In genomic region chr10:25982617-25983016, GRCm38 (mm10) we compare ENCODE assay signal across 22 mouse cellular contexts.
DNase-seq lines count a peak whose midpoint lies in the region; ATAC-seq lines count a peak whose summit lies in the region.
"Had no signal": no experiment of that assay in that cellular context is flagged by ENCODE, and none has a peak within 500 bp of the region (broad histone marks: within the 10 kb centered on the region; RNA-seq: fewer than 3 reads in every experiment).

No protein-coding gene starts in this region.

- H3K9ac ChIP-seq in forebrain, embryonic 13.5 days, result no peak overlapping the region
- no peak overlapping the region for H3K9ac ChIP-seq in midbrain, embryonic 15.5 days
- H3K9ac ChIP-seq: heart, embryonic 13.5 days; hindbrain, embryonic 15.5 days had no signal

- H3K4me1 ChIP-seq in forebrain, embryonic 13.5 days, result no peaks in the 10 kb centered on the region
- H3K4me1 ChIP-seq in forebrain, embryonic 10.5 days, result no peaks in the 10 kb centered on the region
- H3K4me1 ChIP-seq in midbrain, embryonic 15.5 days, result no peaks in the 10 kb centered on the region
- H3K4me1 ChIP-seq: embryonic facial prominence, embryonic 10.5 days; heart, embryonic 13.5 days; hindbrain, embryonic 15.5 days had no signal

- no peak for DNase-seq in forebrain, embryonic 10.5 days (ENCODE audit: extremely low spot score, low spot score)
- DNase-seq in frontal cortex, adult 2 months (ENCODE audit: extremely low spot score in 1 of 2, low spot score in 1 of 2), result peak; percentile 11 to 48
- DNase-seq in frontal cortex, postnatal 14 days (ENCODE audit: low spot score in 2 of 2), result no peak
- DNase-seq in right cerebral cortex, adult 18-20 months, result peak; percentile 24
- no peak for DNase-seq in right cerebral cortex, postnatal 14 days
- no peak for DNase-seq in adrenal gland, postnatal 4 days (ENCODE audit: low spot score in 2 of 2)
- DNase-seq: adrenal gland, adult 8-10 months; adrenal gland, postnatal 36 days; B cell, adult 2 months; cerebellum, adult 2 months; cerebellum, postnatal 10 days; gastrocnemius, adult 2 months; gastrocnemius, postnatal 25 days; heart, postnatal 36 days had no signal

- H3K27me3 ChIP-seq in forebrain, embryonic 13.5 days, result no peaks in the 10 kb centered on the region
- H3K27me3 ChIP-seq in forebrain, embryonic 10.5 days (ENCODE audit: poor library complexity, severe bottlenecking), result no peaks in the 10 kb centered on the region
- no peaks in the 10 kb centered on the region for H3K27me3 ChIP-seq in midbrain, embryonic 15.5 days (replicated peaks)
- H3K27me3 ChIP-seq: heart, embryonic 13.5 days; hindbrain, embryonic 15.5 days had no signal

- no peak overlapping the region for H3K27ac ChIP-seq in forebrain, embryonic 13.5 days
- no peak overlapping the region for H3K27ac ChIP-seq in forebrain, embryonic 10.5 days
- no peak overlapping the region for H3K27ac ChIP-seq in midbrain, embryonic 15.5 days
- H3K27ac ChIP-seq: embryonic facial prominence, embryonic 10.5 days; gastrocnemius, adult 2 months; heart, embryonic 13.5 days; hindbrain, embryonic 15.5 days had no signal

- H3K9me3 ChIP-seq in forebrain, embryonic 13.5 days (replicated peaks), result 0 out of 2 replicates have a peak, but pooled peaks cover 5% of the 10 kb centered on the region
- no peaks in the 10 kb centered on the region; the same call in 1 of the 2 replicates for H3K9me3 ChIP-seq in forebrain, embryonic 10.5 days
- no peaks in the 10 kb centered on the region for H3K9me3 ChIP-seq in midbrain, embryonic 15.5 days
- H3K9me3 ChIP-seq: heart, embryonic 13.5 days; hindbrain, embryonic 15.5 days had no signal

- peak; percentile 82; the same call in 1 of the 2 replicates for ATAC-seq in forebrain, embryonic 13.5 days
- ATAC-seq in midbrain, embryonic 15.5 days (replicated peaks), result no peak
- ATAC-seq: CD4-positive, CD25-positive, alpha-beta regulatory T cell, adult 4 months; intestine, embryonic 16.5 days had no signal

- H3K4me2 ChIP-seq in forebrain, embryonic 13.5 days, result no peak overlapping the region
- H3K4me2 ChIP-seq in midbrain, embryonic 15.5 days, result no peak overlapping the region
- H3K4me2 ChIP-seq: heart, embryonic 13.5 days; hindbrain, embryonic 15.5 days had no signal

- H3K4me3 ChIP-seq in forebrain, embryonic 13.5 days, result no peak overlapping the region
- no peak overlapping the region for H3K4me3 ChIP-seq in forebrain, embryonic 10.5 days
- no peak overlapping the region for H3K4me3 ChIP-seq in midbrain, embryonic 15.5 days
- H3K4me3 ChIP-seq: embryonic facial prominence, embryonic 10.5 days; gastrocnemius, adult 2 months; heart, embryonic 13.5 days; hindbrain, embryonic 15.5 days had no signal

- H3K36me3 ChIP-seq in forebrain, embryonic 13.5 days (ENCODE audit: poor library complexity, severe bottlenecking), result no peaks in the 10 kb centered on the region
- H3K36me3 ChIP-seq in forebrain, embryonic 10.5 days (replicated peaks), result no peaks in the 10 kb centered on the region
- H3K36me3 ChIP-seq in midbrain, embryonic 15.5 days (replicated peaks), result no peaks in the 10 kb centered on the region
- H3K36me3 ChIP-seq: embryonic facial prominence, embryonic 10.5 days; G1E; heart, embryonic 13.5 days; hindbrain, embryonic 15.5 days had no signal

- 77% methylated on average over 1 of the region's 1 CpGs for WGBS in forebrain, embryonic 13.5 days
- WGBS in forebrain, embryonic 10.5 days, result 88% methylated on average over 1 of the region's 1 CpGs
- WGBS in midbrain, embryonic 15.5 days, result 81% methylated on average over 1 of the region's 1 CpGs

Comparison
In these comparisons a context has a peak if more than half of its experiments do, and no peak if none do; other contexts are left out.
1. DNase-seq: peak in frontal cortex, adult 2 months (2 of 2) and right cerebral cortex, adult 18-20 months (single experiment); none in forebrain, embryonic 10.5 days (single experiment), frontal cortex, postnatal 14 days (0 of 2), right cerebral cortex, postnatal 14 days (single experiment) and adrenal gland, postnatal 4 days (0 of 2).